Mouse (Mus musculus) retina, embryonic 14.5 days (tissue): ENCODE results near the gene Spag7.
A peak's percentile ranks its signal among the peaks of the same experiment; 100 is the strongest.

Experiments
- DNase-seq: peaks from one replicate; pipeline ENCODE4 v3.0.0-alpha.2; 2015; ENCODE audit warnings: low spot score

Gene Spag7

GRCm38 (mm10) chr11:70655571-70656455, 13.4 kb downstream of the Spag7 start:
- peak; percentile 43 for DNase-seq

- peak; percentile 80 for DNase-seq
Observed at GRCm38 (mm10) chr11:70654923-70655570, 14.2 kb downstream of the Spag7 start.

GRCm38 (mm10) chr11:70654198-70654922, 14.9 kb downstream of the Spag7 start, which contains the start of gene Pfn1:
Pfn1 (minus strand) TSS chr11:70654644.
- peak; percentile 83 for DNase-seq

GRCm38 (mm10) chr11:70653345-70654197, 15.6 kb downstream of the Spag7 start:
- DNase-seq, result peak; percentile 78

- DNase-seq, result no peak
Observed at GRCm38 (mm10) chr11:70652884-70653344, 16.3 kb downstream of the Spag7 start.

GRCm38 (mm10) chr11:70652029-70652883, 17.0 kb downstream of the Spag7 start:
- DNase-seq, result no peak

GRCm38 (mm10) chr11:70651391-70651790, 17.8 kb downstream of the Spag7 start:
- no peak for DNase-seq

GRCm38 (mm10) chr11:70650322-70651175, 18.7 kb downstream of the Spag7 start:
- DNase-seq, result no peak

GRCm38 (mm10) chr11:70649185-70649734, 20.0 kb downstream of the Spag7 start:
- no peak for DNase-seq

GRCm38 (mm10) chr11:70648512-70648911, 20.7 kb downstream of the Spag7 start:
- DNase-seq, result no peak

- no peak for DNase-seq
Observed at GRCm38 (mm10) chr11:70647716-70648420, 21.3 kb downstream of the Spag7 start.

GRCm38 (mm10) chr11:70646691-70647650, 22.2 kb downstream of the Spag7 start, which contains the start of the genes Rnf167 and Slc25a11:
Rnf167 (plus strand) TSS chr11:70647235.
Slc25a11 (minus strand) TSS chr11:70647479.
- DNase-seq, result peak; percentile 100

- no peak for DNase-seq
Observed at GRCm38 (mm10) chr11:70646259-70646555, 23.0 kb downstream of the Spag7 start.

GRCm38 (mm10) chr11:70645461-70646258, 23.6 kb downstream of the Spag7 start:
- no peak for DNase-seq

GRCm38 (mm10) chr11:70644564-70645103, 24.6 kb downstream of the Spag7 start:
- no peak for DNase-seq

- DNase-seq, result no peak
Observed at GRCm38 (mm10) chr11:70643051-70643450, 26.2 kb downstream of the Spag7 start.
